Mouse (Mus musculus) adrenal gland, postnatal 25 days (tissue): Measurements from ENCODE around the gene Nek8. TPM values are rescaled to one million over a fixed set of nuclear protein-coding genes. Genes with fewer than 3 reads are reported as not detected.
A peak's percentile ranks its signal among the peaks of the same experiment; 100 is the strongest.

ENCODE experiments used
- DNase-seq: peaks from one replicate; pipeline ENCODE4 v3.0.0; 2021; ENCODE audit warnings: mixed read lengths
- total RNA-seq: library from RNA; stranded (reverse); gene quantifications from 2 replicates; pipeline ENCODE4 v1.2.3, GENCODE M21; 2021

Nek8 gene
- total RNA-seq, 1 experiment from 2014 or later: 17.6 TPM

GRCm38 (mm10) chr11:78166161-78166560, 10.3 kb downstream of the Nek8 start:
- DNase-seq: no peak

DNA sequence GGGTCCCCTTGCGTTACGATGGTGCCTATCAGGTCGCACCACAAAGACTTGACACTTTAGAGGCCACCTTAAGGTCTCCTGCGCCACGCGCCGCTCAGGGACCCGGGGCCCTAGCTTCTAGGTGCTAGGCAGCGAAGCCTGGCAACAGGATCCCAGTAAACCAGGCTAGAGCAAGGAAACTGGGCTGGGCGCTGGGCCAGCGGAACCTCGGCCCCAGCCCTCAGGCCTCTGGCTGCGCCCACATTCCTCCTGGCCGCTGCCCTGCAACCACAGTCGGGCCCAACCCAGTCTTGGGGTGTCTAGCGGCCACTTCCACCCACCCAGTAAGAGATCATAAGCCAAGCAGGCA, 10.7 kb downstream of the Nek8 start:
- peak; percentile 71 for DNase-seq

- peak; percentile 87 for DNase-seq
Observed at GRCm38 (mm10) chr11:78164924-78165760, 11.3 kb downstream of the Nek8 start, which contains the start of gene Traf4. TSS of gene Traf4 (minus strand) at chr11:78165589.

- no peak for DNase-seq
Observed at GRCm38 (mm10) chr11:78164604-78164923, 11.9 kb downstream of the Nek8 start.

- DNase-seq: peak; percentile 73
Observed at GRCm38 (mm10) chr11:78163681-78164603, 12.5 kb downstream of the Nek8 start.

GRCm38 (mm10) chr11:78163045-78163444, 13.4 kb downstream of the Nek8 start:
- DNase-seq: no peak

DNA sequence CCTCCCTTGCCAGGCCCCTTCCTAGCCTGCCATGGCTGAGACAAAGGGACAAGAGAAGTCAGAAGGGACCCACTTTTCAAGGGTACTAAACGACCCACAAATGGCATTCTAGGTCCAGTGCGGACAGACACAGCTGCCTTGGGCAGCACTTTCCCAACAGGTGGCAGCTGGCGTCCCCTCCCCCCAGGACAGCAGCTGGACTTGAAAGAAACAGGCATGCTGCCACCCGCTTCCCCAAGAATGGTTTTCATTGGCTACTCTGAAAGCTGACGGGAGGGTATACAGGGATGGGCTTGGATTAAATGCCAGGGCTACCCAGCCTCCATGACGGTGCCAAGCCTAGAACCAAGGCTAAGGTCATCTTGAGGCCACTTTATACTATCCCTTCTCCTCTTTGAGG, 14.0 kb downstream of the Nek8 start:
- peak; percentile 58 for DNase-seq

DNA sequence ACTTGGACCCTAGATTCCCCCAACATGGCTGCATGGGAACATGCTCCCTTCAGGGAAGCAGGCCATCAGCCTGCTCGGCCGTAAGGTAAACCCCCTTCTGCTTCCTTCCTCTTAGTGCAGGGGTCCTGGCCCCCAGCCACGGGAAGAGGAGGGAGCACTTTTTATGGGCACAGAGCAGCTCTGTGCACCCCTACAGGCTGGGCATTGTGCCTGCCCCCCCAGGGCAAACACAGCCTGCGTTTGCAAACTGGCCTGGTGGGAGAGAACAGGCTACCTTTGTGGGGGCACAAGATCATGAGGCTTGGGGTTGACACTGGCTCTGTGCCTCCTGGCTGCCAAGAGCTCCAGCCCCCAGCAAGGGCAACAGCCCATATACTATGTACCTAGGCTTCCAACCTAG, 14.5 kb downstream of the Nek8 start:
- DNase-seq: no peak

GRCm38 (mm10) chr11:78161169-78161568, 15.3 kb downstream of the Nek8 start:
- DNase-seq: no peak

DNA sequence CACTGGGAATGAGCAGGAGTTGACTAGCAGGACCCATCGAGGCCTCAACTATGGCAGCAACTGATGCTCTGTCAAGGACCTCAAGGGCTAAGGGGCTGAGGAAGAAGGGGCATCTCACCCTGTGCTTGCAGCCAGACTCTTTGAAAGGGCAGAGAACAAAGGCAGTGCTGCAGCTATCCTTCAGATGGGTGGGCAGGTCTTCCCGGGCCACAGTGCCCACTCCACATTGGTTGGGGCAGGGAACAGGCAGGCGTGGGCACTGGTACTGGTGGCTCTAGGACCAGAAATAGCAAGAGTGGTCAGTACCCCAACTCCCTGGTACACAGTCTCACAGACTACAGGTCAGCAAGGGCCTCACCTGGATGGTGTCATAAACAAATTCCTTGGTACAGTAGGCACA, 15.8 kb downstream of the Nek8 start:
- DNase-seq: no peak

GRCm38 (mm10) chr11:78160171-78160570, 16.3 kb downstream of the Nek8 start:
- DNase-seq: no peak

- no peak for DNase-seq
Observed at GRCm38 (mm10) chr11:78159557-78159956, 16.9 kb downstream of the Nek8 start.

GRCm38 (mm10) chr11:78159096-78159495, 17.4 kb downstream of the Nek8 start:
- peak; percentile 56 for DNase-seq

GRCm38 (mm10) chr11:78156156-78156699, 20.2 kb downstream of the Nek8 start:
- no peak for DNase-seq

DNA sequence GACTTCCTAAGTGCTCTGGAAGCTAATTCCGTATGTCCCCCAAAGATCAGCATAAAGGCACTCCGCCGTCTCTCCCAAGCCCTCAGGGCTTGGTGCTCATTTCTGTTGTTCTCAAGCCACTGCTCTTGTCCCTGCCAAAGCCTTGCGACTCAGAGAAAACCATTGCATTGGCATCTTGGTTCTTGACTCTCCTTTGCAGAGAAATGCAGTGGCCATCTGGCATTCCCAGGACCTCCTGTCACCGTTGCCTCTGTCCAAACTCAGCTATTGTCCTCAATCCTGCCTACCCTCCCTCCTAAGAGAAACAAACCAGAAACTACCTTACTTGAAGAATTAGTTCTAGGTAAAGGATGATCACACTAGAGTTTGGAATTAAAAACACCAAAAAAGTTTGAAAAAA, 20.8 kb downstream of the Nek8 start:
- DNase-seq: no peak

DNA sequence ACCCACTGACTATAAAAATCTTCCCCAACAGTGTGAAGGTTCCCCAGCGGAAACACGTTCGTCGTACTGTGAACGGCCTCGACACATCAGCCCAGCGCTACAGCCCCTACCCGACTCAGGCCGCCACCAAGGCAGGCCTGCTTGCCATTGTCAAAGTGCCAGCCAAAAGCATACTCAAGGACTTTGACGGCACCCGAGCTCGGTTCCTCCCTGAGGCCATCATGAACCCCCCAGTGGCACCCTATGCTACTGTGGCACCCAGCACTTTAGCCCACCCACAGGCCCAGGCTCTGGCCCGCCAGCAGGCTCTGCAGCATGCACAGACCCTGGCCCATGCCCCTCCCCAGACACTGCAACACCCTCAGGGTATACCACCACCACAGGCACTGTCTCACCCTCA, 22.7 kb downstream of the Nek8 start:
- no peak for DNase-seq

DNA sequence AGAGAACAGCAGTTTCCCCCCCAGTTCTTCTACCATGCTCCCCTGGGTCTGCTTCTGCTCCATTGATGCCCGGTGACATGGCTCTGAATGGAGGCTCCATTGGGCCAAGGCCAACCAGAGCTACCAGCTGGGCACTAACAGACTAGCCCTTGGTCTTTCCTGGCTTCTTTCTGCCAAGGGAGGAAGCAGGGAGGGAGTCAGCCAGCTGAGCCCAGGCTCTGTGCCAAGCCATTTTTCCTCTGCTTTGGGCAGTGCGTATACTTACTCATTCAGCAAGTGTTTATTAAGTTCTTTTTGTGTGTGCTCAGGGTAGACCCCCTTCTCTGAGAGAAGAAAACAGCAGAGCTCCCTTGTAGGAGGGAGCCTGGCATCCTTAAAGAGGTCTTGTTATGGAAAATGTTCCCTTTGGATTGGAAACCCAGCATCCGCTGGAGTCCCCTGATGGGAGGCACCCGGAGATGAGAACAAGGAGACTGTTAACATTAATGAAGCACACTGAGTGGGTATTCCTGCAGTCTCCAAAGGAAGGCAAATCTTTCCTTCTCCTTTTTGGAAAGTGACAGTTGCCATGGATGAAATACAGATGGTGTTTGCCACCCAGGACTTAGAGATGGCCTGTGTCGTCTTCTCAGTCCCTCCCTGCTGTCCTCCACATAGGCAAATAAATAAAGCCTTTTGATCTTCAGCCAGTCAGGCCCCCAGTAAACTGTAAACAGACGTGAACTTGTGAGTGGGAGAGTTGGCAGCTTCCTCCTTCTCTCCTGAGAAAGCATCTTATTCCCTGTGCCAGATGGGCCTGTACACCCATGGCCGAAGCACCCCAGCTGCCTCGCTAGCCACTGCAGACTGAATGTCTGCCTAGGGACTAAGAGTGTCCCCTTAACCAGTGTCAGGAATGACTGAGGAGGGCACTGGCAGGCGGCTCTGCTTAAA, 23.9 kb downstream of the Nek8 start:
- DNase-seq: peak; percentile 81

GRCm38 (mm10) chr11:78151161-78151560, 25.3 kb downstream of the Nek8 start:
- no peak for DNase-seq

GRCm38 (mm10) chr11:78146707-78147543, 29.6 kb downstream of the Nek8 start:
- no peak for DNase-seq

DNA sequence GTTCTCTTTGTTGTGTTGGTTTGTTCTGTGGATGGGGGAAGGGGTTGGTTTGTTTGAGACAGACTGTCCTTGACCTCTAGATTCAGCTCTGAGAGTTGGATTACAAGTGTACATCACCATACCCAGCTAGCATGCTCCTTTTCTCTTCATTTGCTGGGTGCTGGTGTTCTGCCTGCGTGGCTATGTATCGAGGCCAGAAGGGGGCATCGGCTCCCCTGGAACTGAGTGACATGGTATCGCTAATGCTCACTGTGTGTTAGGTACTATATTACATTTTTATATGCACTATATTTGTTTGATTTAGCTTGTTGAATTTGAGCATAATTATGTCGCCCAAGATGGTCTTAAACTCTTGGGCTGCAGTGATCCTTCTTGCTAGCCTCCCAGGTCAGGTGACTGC, 30.3 kb downstream of the Nek8 start:
- no peak for DNase-seq

- DNase-seq: no peak
Observed at GRCm38 (mm10) chr11:78143520-78143919, 33.0 kb downstream of the Nek8 start.
